Mouse (Mus musculus) lung, postnatal 0 days (tissue): ENCODE measurements around the gene Tmco1.

Experiments used
- CTCF ChIP-seq: IDR thresholded peaks from 2 replicates; pipeline ENCODE4 v1.5.1; 2016; ENCODE audit warnings: antibody characterized with exemption, mild to moderate bottlenecking
- EP300 ChIP-seq: IDR thresholded peaks from 2 replicates; pipeline ENCODE4 v1.6.1; 2016; ENCODE audit warnings: antibody characterized with exemption, mild to moderate bottlenecking, control low read depth

- TF ChIP-seq CTCF: peak; percentile 36; the same call in 1 of the 2 replicates
- TF ChIP-seq EP300: 0 out of 2 replicates have a peak, but pooled peaks have one; percentile 17
Measured at GRCm38 (mm10) chr1:167292447-167292846, 15.7 kb upstream of the Tmco1 start.
